Mouse (Mus musculus): ENCODE data around the gene Lrmp. TPM values are rescaled to one million over a fixed set of nuclear protein-coding genes. Genes with fewer than 3 reads are reported as not detected.

The Lrmp gene
- total and polyA plus RNA-seq, 3 experiments: 64.3 to 70.1 TPM; not detected in 1

DNA sequence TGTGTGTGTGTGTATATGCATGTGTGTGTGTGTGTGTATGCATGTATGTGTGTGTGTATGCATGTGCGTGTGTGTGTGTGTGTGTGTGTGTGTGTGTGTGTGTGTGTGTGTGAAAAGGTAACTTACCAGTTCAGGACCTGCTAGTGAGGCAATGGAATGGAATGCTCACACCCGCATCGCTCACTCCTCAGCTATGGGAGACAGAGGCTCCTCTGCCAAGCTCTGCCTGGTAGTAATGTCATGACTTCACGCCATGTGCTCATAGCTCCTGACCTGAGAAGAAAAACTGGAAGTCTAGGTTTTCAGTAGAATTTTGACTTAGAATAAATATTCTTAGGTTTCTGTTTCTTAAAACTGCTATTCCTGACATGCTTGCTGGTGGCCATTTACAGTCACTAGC, 4.7 kb upstream of the Lrmp start:
- no peaks in the 10 kb centered on the region for H3K9me3 ChIP-seq (replicated peaks; ENCODE audit: insufficient read depth, low read length)
- no peaks in the 10 kb centered on the region for H3K79me2 ChIP-seq (ENCODE audit: control insufficient read depth, insufficient read depth, low read length, poor library complexity)
- H3K4me3 ChIP-seq (ENCODE audit: control insufficient read depth in 1 of 2, insufficient read depth in 1 of 2, low read depth in 2 of 2, low read length in 2 of 2): no peak overlapping the region
- no peak for DNase-seq (ENCODE audit: low read depth, low spot score)
- no peak overlapping the region for H3K27ac ChIP-seq (ENCODE audit: control insufficient read depth, low read depth, low read length)
- TF ChIP-seq RAD21 (IDR thresholded peaks at IDR 0.05; ENCODE audit: low read depth, low read length) (no peak), MXI1 (IDR thresholded peaks at IDR 0.05; ENCODE audit: low read depth, low read length) (no peak), ZMIZ1 (IDR thresholded peaks at IDR 0.05; ENCODE audit: low read depth, low read length) (no peak), KAT2A (conservative IDR thresholded peaks at IDR 0.05; ENCODE audit: low read depth, low read length) (no peak), GABPA (IDR thresholded peaks at IDR 0.05; ENCODE audit: low read depth, low read length) (no peak), USF2 (IDR thresholded peaks at IDR 0.05; ENCODE audit: borderline replicate concordance in 1 of 2, insufficient read depth in 1 of 2, low read depth in 1 of 2, low read length in 2 of 2) (no peak), MAX (IDR thresholded peaks at IDR 0.05; ENCODE audit: low read length) (no peak), RCOR1 (IDR thresholded peaks at IDR 0.05; ENCODE audit: low read depth, low read length) (no peak)
- peaks cover 0 to 4% of the 10 kb centered on the region in 2 experiments; a peak in 2 of 4 replicates for H3K4me1 ChIP-seq (ENCODE audit: control insufficient read depth in 1 of 2, insufficient read depth in 2 of 2, low read length in 2 of 2)
- no peak overlapping the region for H3K9ac ChIP-seq (ENCODE audit: control insufficient read depth, low read depth, low read length, poor library complexity, severe bottlenecking)
- H3K36me3 ChIP-seq (ENCODE audit: control insufficient read depth in 1 of 2, insufficient read depth in 2 of 2, low read length in 2 of 2): peaks cover 0 to 3% of the 10 kb centered on the region in 2 experiments; a peak in 1 of 4 replicates
- H3K27me3 ChIP-seq (ENCODE audit: control insufficient read depth in 1 of 2, insufficient read depth in 2 of 2, low read length in 2 of 2): no peaks in the 10 kb centered on the region

DNA sequence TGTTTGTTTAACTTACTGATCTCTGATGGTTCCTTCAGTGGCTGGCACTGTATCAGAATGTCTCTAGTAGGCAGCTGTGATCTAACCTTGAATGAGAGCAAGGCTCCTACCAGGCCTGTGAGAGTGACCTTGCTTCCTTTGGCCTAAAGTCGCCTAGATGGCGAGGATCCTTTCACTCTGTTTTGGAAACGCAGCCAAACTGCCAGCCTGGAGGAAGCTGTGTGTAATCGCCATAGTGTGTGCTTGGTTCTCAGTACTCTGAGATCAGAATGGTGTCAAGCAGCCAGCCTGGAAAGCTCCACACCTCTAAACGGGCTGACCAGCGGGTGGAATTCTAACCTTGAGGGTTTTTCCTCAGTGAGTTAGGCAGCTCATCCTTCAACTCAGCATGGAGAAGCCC, 2.6 kb upstream of the Lrmp start:
- H3K9ac ChIP-seq (ENCODE audit: control insufficient read depth, low read depth, low read length, poor library complexity, severe bottlenecking): no peak overlapping the region
- no peaks in the 10 kb centered on the region for H3K27me3 ChIP-seq (ENCODE audit: control insufficient read depth in 1 of 2, insufficient read depth in 2 of 2, low read length in 2 of 2)

DNA sequence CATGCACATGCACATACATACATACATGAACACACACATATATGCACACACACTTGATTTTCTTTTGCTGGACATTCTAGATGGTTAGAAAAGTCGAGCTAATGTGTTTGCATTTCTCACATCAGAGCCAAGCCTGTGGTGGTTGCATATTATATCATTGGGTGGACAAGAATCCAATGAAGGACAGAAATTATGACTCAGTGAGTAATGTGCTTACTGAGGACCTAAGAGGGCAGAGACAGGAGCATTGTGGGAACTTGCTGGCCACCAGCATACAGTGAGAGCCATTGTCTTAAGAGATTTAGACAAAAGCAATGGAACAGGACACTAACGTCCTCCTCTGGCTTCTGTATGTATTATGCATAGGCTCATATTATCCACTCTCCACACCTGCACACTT, 892 bp upstream of the Lrmp start:
- Histone ChIP-seq H3K27ac (ENCODE audit: control insufficient read depth, low read depth, low read length) (no peak overlapping the region), H3K27me3 (ENCODE audit: control insufficient read depth in 1 of 2, insufficient read depth in 2 of 2, low read length in 2 of 2) (no peaks in the 10 kb centered on the region), H3K4me3 (ENCODE audit: control insufficient read depth in 1 of 2, insufficient read depth in 1 of 2, low read depth in 2 of 2, low read length in 2 of 2) (no peak overlapping the region), H3K36me3 (ENCODE audit: control insufficient read depth in 1 of 2, insufficient read depth in 2 of 2, low read length in 2 of 2) (peaks cover 0 to 4% of the 10 kb centered on the region in 2 experiments; a peak in 1 of 4 replicates), H3K79me2 (ENCODE audit: control insufficient read depth, insufficient read depth, low read length, poor library complexity) (no peaks in the 10 kb centered on the region), H3K9me3 (replicated peaks; ENCODE audit: insufficient read depth, low read length) (no peaks in the 10 kb centered on the region), H3K9ac (ENCODE audit: control insufficient read depth, low read depth, low read length, poor library complexity, severe bottlenecking) (no peak overlapping the region), H3K4me1 (ENCODE audit: control insufficient read depth in 1 of 2, insufficient read depth in 2 of 2, low read length in 2 of 2) (peaks cover 0 to 8% of the 10 kb centered on the region in 2 experiments; a peak in 2 of 4 replicates)
- no peak for DNase-seq (ENCODE audit: low read depth, low spot score)
- TF ChIP-seq TBP (IDR thresholded peaks at IDR 0.05; ENCODE audit: low read depth, low read length) (no peak), ZC3H11A (IDR thresholded peaks at IDR 0.05; ENCODE audit: low read depth, low read length) (no peak)

More for the DNA sequence above, 2.6 kb upstream of the Lrmp start:
- Histone ChIP-seq H3K4me1 (ENCODE audit: control insufficient read depth in 1 of 2, insufficient read depth in 2 of 2, low read length in 2 of 2) (peaks cover 0 to 8% of the 10 kb centered on the region in 2 experiments; a peak in 2 of 4 replicates), H3K79me2 (ENCODE audit: control insufficient read depth, insufficient read depth, low read length, poor library complexity) (no peaks in the 10 kb centered on the region), H3K27ac (ENCODE audit: control insufficient read depth, low read depth, low read length) (no peak overlapping the region), H3K4me3 (ENCODE audit: control insufficient read depth in 1 of 2, insufficient read depth in 1 of 2, low read depth in 2 of 2, low read length in 2 of 2) (no peak overlapping the region), H3K9me3 (replicated peaks; ENCODE audit: insufficient read depth, low read length) (no peaks in the 10 kb centered on the region), H3K36me3 (ENCODE audit: control insufficient read depth in 1 of 2, insufficient read depth in 2 of 2, low read length in 2 of 2) (peaks cover 0 to 4% of the 10 kb centered on the region in 2 experiments; a peak in 1 of 4 replicates)
- DNase-seq (ENCODE audit: low read depth, low spot score): no peak
- TF ChIP-seq HCFC1 (IDR thresholded peaks at IDR 0.05; ENCODE audit: low read depth, low read length): no peak
- TF ChIP-seq SIN3A (IDR thresholded peaks at IDR 0.05; ENCODE audit: low read length): no peak
- TF ChIP-seq POLR2A (IDR thresholded peaks at IDR 0.05; ENCODE audit: control insufficient read depth in 1 of 2, insufficient read depth in 1 of 2, low read depth in 1 of 2, low read length in 2 of 2, poor library complexity in 1 of 2): no peak
- no peak for TF ChIP-seq BHLHE40 (IDR thresholded peaks at IDR 0.05; ENCODE audit: borderline replicate concordance, low read depth, low read length)
- no peak for TF ChIP-seq ZKSCAN1 (IDR thresholded peaks at IDR 0.05; ENCODE audit: low read depth, low read length)
- TF ChIP-seq MYC (IDR thresholded peaks at IDR 0.05; ENCODE audit: low read depth, low read length): no peak
- TF ChIP-seq TCF12 (IDR thresholded peaks at IDR 0.05; ENCODE audit: low read depth, low read length): no peak
- TF ChIP-seq RCOR1 (IDR thresholded peaks at IDR 0.05; ENCODE audit: low read depth, low read length): no peak
- no peak for TF ChIP-seq USF1 (IDR thresholded peaks at IDR 0.05; ENCODE audit: low read depth, low read length)
- no peak for TF ChIP-seq POLR2AphosphoS5 (IDR thresholded peaks at IDR 0.05; ENCODE audit: borderline replicate concordance, low read depth, low read length)
- TF ChIP-seq ETS1 (IDR thresholded peaks at IDR 0.05; ENCODE audit: low read depth, low read length): no peak
- no peak for TF ChIP-seq USF2 (IDR thresholded peaks at IDR 0.05; ENCODE audit: borderline replicate concordance in 1 of 2, insufficient read depth in 1 of 2, low read depth in 1 of 2, low read length in 2 of 2)
- no peak for TF ChIP-seq MAFK (IDR thresholded peaks at IDR 0.05; ENCODE audit: borderline replicate concordance, low read depth, low read length)
- no peak for TF ChIP-seq MAX (IDR thresholded peaks at IDR 0.05; ENCODE audit: low read length)
- TF ChIP-seq EP300 (IDR thresholded peaks at IDR 0.05; ENCODE audit: low read depth in 1 of 2, low read length in 2 of 2): no peak
- no peak for TF ChIP-seq UBTF (IDR thresholded peaks at IDR 0.05; ENCODE audit: borderline replicate concordance, insufficient read depth, low read depth, low read length)

Measured in MEL (cell line).